Mouse (Mus musculus) lung, postnatal 0 days (tissue): ENCODE data around the gene Smyd1.

Experiments used
- CTCF ChIP-seq: IDR thresholded peaks from 2 replicates; pipeline ENCODE4 v1.5.1; 2016; ENCODE audit warnings: antibody characterized with exemption, mild to moderate bottlenecking
- EP300 ChIP-seq: IDR thresholded peaks from 2 replicates; pipeline ENCODE4 v1.6.1; 2016; ENCODE audit warnings: antibody characterized with exemption, mild to moderate bottlenecking, control low read depth

DNA sequence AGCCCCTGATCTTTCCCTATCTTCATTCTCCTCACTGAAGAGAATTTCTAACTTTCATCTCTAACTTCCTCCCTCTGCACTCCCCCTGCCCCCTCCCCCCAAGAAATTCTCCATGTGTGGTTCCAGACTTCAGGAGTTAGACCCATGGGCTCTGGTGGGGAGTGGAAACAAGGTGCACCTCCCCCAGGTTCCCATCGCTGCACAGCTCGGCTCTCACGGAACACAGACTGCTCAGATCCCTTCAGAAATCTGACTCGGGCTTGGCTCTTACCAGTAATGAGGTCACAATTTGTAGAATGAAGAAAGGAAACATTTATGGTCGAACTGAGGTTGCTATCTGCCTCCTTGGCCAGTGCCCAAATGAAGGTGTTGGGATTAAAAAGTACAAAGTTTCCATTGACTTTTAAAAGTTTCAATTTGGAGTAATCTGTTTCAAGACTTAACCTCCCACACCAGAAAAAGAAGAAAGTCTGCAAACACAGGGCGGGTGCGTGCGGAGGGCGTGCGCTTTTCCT lies 39.2 kb upstream of the Smyd1 start:
- no peak for TF ChIP-seq CTCF
- TF ChIP-seq EP300, result no peak
